Mouse (Mus musculus) urinary bladder, adult 2 months (tissue): ENCODE measurements at regions not wholly inside any gene's neighbourhood (a gene's known extent, or its start where the extent isn't known, plus 50 kb on each side); places are given as distances from the start of the nearest gene placed in this dataset.

ENCODE experiments used
- DNase-seq: peaks from one replicate; pipeline ENCODE4 v3.0.0; 2022; ENCODE audit warnings: low spot score

GRCm38 (mm10) chr12:12147088-12147687 is 114.8 kb upstream of the Fam49a start:
- DNase-seq: no peak

GRCm38 (mm10) chr12:12147847-12148246 is 114.1 kb upstream of the Fam49a start:
- no peak for DNase-seq

- no peak for DNase-seq
These were observed 113.1 kb upstream of the Fam49a start for GRCm38 (mm10) chr12:12148659-12149399.

GRCm38 (mm10) chr12:12164411-12164810 is 97.5 kb upstream of the Fam49a start:
- no peak for DNase-seq

GRCm38 (mm10) chr12:12170581-12170980 is 91.4 kb upstream of the Fam49a start:
- DNase-seq: no peak

GRCm38 (mm10) chr12:12172087-12172823 is 89.7 kb upstream of the Fam49a start:
- no peak for DNase-seq

- peak; percentile 47 for DNase-seq
These were observed 85.3 kb upstream of the Fam49a start for GRCm38 (mm10) chr12:12176331-12177263.

GRCm38 (mm10) chr12:12177264-12178043 is 84.5 kb upstream of the Fam49a start:
- no peak for DNase-seq

- DNase-seq: no peak
These were observed 83.5 kb upstream of the Fam49a start for GRCm38 (mm10) chr12:12178391-12178790.

- DNase-seq: no peak
These were observed 82.6 kb upstream of the Fam49a start for GRCm38 (mm10) chr12:12179292-12179865.

GRCm38 (mm10) chr12:12180986-12181385 is 81.0 kb upstream of the Fam49a start:
- DNase-seq: no peak

GRCm38 (mm10) chr12:12181686-12182085 is 80.3 kb upstream of the Fam49a start:
- DNase-seq: no peak

GRCm38 (mm10) chr12:12186353-12186752 is 75.6 kb upstream of the Fam49a start:
- DNase-seq: no peak

- DNase-seq: no peak
These were observed 66.9 kb upstream of the Fam49a start for GRCm38 (mm10) chr12:12195066-12195465.

GRCm38 (mm10) chr12:12196627-12197026 is 65.3 kb upstream of the Fam49a start:
- no peak for DNase-seq

GRCm38 (mm10) chr12:12208216-12208615 is 53.7 kb upstream of the Fam49a start:
- no peak for DNase-seq
